Mouse (Mus musculus): ENCODE data around the gene Ston2. TPM values are rescaled to one million over a fixed set of nuclear protein-coding genes. Genes with fewer than 3 reads are reported as not detected.

Gene Ston2
- polyA plus RNA-seq, 1 experiment from 2014 or later, result 8.1 TPM

- H3K9me3 ChIP-seq (replicated peaks; ENCODE audit: low read length), result no peaks in the 10 kb centered on the region
- H3K4me2 ChIP-seq (ENCODE audit: low read length), result no peak overlapping the region
- peaks cover 6% of the 10 kb centered on the region; the same call in 1 of the 2 replicates for H3K4me1 ChIP-seq (replicated peaks; ENCODE audit: insufficient read depth, low read length)
- no peaks in the 10 kb centered on the region for H3K27me3 ChIP-seq (ENCODE audit: insufficient read depth, low read length)
- TF ChIP-seq CTCF (IDR thresholded peaks at IDR 0.05; ENCODE audit: low read depth), result no peak
- no peak overlapping the region for H3K9ac ChIP-seq (ENCODE audit: low read depth, low read length)
- no peak overlapping the region for H3K4me3 ChIP-seq (replicated peaks; ENCODE audit: low read depth, low read length)
- DNase-seq (ENCODE audit: low spot score) (no peak), ATAC-seq (replicated peaks; ENCODE audit: low FRiP score, low read depth) (no peak)
- no peaks in the 10 kb centered on the region for H3K36me3 ChIP-seq (ENCODE audit: insufficient read depth, low read length)
- WGBS, result 54% methylated on average over 7 of the region's 7 CpGs
- no peak overlapping the region for H3K27ac ChIP-seq
These were observed 94.6 kb downstream of the Ston2 start for GRCm38 (mm10) chr12:91693566-91693965.

- no peak for ATAC-seq (replicated peaks; ENCODE audit: low FRiP score, low read depth)
- Histone ChIP-seq H3K9ac (ENCODE audit: low read depth, low read length) (no peak overlapping the region), H3K36me3 (ENCODE audit: insufficient read depth, low read length) (no peaks in the 10 kb centered on the region), H3K27ac (no peak overlapping the region), H3K9me3 (replicated peaks; ENCODE audit: low read length) (no peaks in the 10 kb centered on the region), H3K4me2 (ENCODE audit: low read length) (no peak overlapping the region), H3K4me1 (replicated peaks; ENCODE audit: insufficient read depth, low read length) (peaks cover 6% of the 10 kb centered on the region; the same call in 1 of the 2 replicates), H3K27me3 (ENCODE audit: insufficient read depth, low read length) (no peaks in the 10 kb centered on the region), H3K4me3 (replicated peaks; ENCODE audit: low read depth, low read length) (no peak overlapping the region)
- no peak for DNase-seq (ENCODE audit: low spot score)
- no peak for TF ChIP-seq CTCF (IDR thresholded peaks at IDR 0.05; ENCODE audit: low read depth)
- WGBS, result 57% methylated on average over 3 of the region's 3 CpGs
These were observed 95.2 kb downstream of the Ston2 start for GRCm38 (mm10) chr12:91692991-91693390.

DNA sequence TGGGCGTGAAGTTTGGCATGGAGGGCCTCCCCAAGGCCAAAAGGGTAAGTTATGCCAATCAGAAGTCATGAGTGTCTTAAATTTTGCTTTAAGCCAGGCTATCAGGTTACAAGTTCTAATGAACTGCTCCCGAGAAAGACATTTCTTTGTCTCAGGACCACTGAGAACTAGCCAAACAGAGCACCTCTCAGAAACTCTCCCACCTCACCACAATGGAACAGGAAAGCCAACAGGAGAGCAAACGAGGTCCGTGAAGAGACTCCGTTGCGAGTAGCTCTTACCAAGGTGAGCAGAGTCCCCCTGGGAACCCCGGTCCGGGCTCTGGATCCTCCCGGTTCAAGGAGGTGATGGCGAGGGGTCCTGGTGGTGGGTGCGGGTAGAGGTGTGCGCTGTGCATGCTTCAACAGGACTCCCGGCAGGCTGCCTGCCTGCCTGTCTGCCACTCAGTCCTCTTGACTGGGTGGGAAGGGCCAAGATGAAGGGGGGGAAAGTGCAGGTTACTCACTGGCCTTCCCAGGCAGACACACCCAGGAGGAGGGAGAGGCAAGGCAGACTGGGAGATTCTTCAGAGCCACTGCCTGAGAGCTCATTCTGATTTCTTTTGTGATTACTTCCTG is 102.4 kb downstream of the Ston2 start:
- Histone ChIP-seq H3K27me3 (ENCODE audit: insufficient read depth, low read length) (no peaks in the 10 kb centered on the region), H3K9me3 (replicated peaks; ENCODE audit: low read length) (no peaks in the 10 kb centered on the region), H3K4me1 (replicated peaks; ENCODE audit: insufficient read depth, low read length) (peaks cover 27% of the 10 kb centered on the region), H3K4me2 (ENCODE audit: low read length) (peak overlapping the region; percentile 21; the same call in 1 of the 2 replicates), H3K27ac (no peak overlapping the region), H3K4me3 (replicated peaks; ENCODE audit: low read depth, low read length) (no peak overlapping the region), H3K36me3 (ENCODE audit: insufficient read depth, low read length) (no peaks in the 10 kb centered on the region), H3K9ac (ENCODE audit: low read depth, low read length) (0 out of 2 replicates have a peak overlapping the region, but pooled peaks have one; percentile 20)
- ATAC-seq (replicated peaks; ENCODE audit: low FRiP score, low read depth), result peak; percentile 58; the same call in 1 of the 2 replicates
- DNase-seq (ENCODE audit: low spot score), result no peak
- TF ChIP-seq CTCF (IDR thresholded peaks at IDR 0.05; ENCODE audit: low read depth), result no peak
- WGBS, result 13% methylated on average over 13 of the region's 13 CpGs

DNA sequence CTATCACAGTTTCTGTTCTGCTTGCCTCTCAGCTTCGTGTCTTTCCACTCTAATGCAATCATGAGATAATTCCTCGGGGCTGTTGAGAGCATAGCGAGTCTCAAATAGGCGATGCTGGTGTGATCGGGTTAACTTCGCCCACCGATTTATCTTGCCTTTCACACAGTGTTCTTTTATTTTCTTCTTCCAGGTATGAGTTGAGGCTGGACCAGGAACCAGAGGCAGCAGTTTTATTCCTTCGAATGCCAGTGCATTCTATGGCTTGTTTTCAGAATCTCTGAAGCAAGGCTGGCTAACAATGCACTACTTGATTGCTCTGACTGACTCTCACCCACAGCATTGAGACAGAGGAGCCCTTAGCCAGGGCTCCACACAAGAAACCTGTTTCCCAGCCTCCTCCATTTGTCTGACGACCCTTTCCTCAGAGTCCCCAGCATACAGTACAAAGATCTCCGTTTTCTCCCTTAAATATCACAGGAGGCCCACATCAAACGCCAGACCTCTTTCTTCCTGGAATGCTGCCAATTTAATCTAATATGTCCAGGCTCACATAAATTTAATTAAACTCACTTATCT is 103.3 kb downstream of the Ston2 start:
- Histone ChIP-seq H3K9me3 (replicated peaks; ENCODE audit: low read length) (no peaks in the 10 kb centered on the region), H3K4me1 (replicated peaks; ENCODE audit: insufficient read depth, low read length) (peaks cover 27% of the 10 kb centered on the region), H3K36me3 (ENCODE audit: insufficient read depth, low read length) (no peaks in the 10 kb centered on the region), H3K4me2 (ENCODE audit: low read length) (peak overlapping the region; percentile 25), H3K4me3 (replicated peaks; ENCODE audit: low read depth, low read length) (no peak overlapping the region), H3K9ac (ENCODE audit: low read depth, low read length) (no peak overlapping the region), H3K27me3 (ENCODE audit: insufficient read depth, low read length) (no peaks in the 10 kb centered on the region), H3K27ac (no peak overlapping the region)
- ATAC-seq (replicated peaks; ENCODE audit: low FRiP score, low read depth) (no peak), DNase-seq (ENCODE audit: low spot score) (peak; percentile 42)
- WGBS, result 35% methylated on average over 11 of the region's 11 CpGs
- no peak for TF ChIP-seq CTCF (IDR thresholded peaks at IDR 0.05; ENCODE audit: low read depth)

DNA sequence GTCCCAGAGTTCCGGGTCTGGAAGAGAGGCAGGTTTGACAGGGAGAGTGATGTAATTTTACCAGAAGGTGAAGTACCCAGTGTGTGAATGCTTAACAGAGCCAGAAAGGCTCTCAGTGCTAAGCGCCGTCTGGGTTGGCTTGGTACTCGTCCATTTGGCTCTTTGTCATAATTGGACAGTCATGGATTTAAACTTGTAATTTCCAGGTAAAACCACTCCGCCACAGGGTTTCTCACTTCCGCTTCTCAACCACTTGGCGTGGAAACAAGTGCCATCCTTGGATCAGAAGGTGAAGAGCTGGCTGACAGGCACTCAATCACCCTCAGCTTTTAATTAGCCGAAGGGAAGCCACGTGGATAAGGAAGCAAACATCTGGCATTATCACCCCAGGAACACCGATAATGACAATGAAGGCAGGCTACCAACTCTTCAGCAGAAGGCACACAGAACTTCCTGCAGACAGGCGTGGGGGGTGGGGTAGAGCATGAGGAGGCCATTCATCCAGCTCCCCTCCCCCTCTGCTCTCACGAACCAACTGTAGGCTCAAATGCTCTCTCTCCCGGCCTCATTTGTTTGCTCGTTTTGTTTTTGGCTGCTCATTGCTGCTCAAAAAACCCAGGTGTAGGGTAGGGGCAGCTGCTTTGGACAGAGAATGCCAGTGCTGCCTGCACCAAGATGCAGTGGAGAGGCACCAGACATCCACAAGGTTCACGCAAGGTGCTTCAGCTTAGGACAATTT is 103.9 kb downstream of the Ston2 start:
- H3K4me1 ChIP-seq (replicated peaks; ENCODE audit: insufficient read depth, low read length), result peaks cover 30% of the 10 kb centered on the region
- DNase-seq (ENCODE audit: low spot score) (peak; percentile 40), ATAC-seq (replicated peaks; ENCODE audit: low FRiP score, low read depth) (no peak; the same call in 1 of the 2 replicates)
- TF ChIP-seq CTCF (IDR thresholded peaks at IDR 0.05; ENCODE audit: low read depth), result no peak
- H3K4me3 ChIP-seq (replicated peaks; ENCODE audit: low read depth, low read length), result no peak overlapping the region
- no peaks in the 10 kb centered on the region for H3K9me3 ChIP-seq (replicated peaks; ENCODE audit: low read length)
- H3K27ac ChIP-seq, result no peak overlapping the region
- 22% methylated on average over 15 of the region's 15 CpGs for WGBS
- H3K9ac ChIP-seq (ENCODE audit: low read depth, low read length), result no peak overlapping the region
- peak overlapping the region; percentile 25 for H3K4me2 ChIP-seq (ENCODE audit: low read length)
- no peaks in the 10 kb centered on the region for H3K36me3 ChIP-seq (ENCODE audit: insufficient read depth, low read length)
- H3K27me3 ChIP-seq (ENCODE audit: insufficient read depth, low read length), result no peaks in the 10 kb centered on the region

GRCm38 (mm10) chr12:91683549-91684100 is 104.6 kb downstream of the Ston2 start:
- H3K36me3 ChIP-seq (ENCODE audit: insufficient read depth, low read length), result no peaks in the 10 kb centered on the region
- H3K4me3 ChIP-seq (replicated peaks; ENCODE audit: low read depth, low read length), result no peak overlapping the region
- H3K9ac ChIP-seq (ENCODE audit: low read depth, low read length), result no peak overlapping the region
- ATAC-seq (replicated peaks; ENCODE audit: low FRiP score, low read depth), result no peak
- H3K4me1 ChIP-seq (replicated peaks; ENCODE audit: insufficient read depth, low read length), result peaks cover 32% of the 10 kb centered on the region
- WGBS, result 67% methylated on average over 15 of the region's 15 CpGs
- no peaks in the 10 kb centered on the region for H3K27me3 ChIP-seq (ENCODE audit: insufficient read depth, low read length)
- H3K9me3 ChIP-seq (replicated peaks; ENCODE audit: low read length), result no peaks in the 10 kb centered on the region
- DNase-seq (ENCODE audit: low spot score), result no peak
- H3K4me2 ChIP-seq (ENCODE audit: low read length), result no peak overlapping the region
- TF ChIP-seq CTCF (IDR thresholded peaks at IDR 0.05; ENCODE audit: low read depth), result no peak
- no peak overlapping the region for H3K27ac ChIP-seq
